Mouse (Mus musculus) heart, postnatal 0 days (tissue): ENCODE results near the gene Sptbn4.

Source experiments
- CTCF ChIP-seq: IDR thresholded peaks from 2 replicates; pipeline ENCODE4 v1.5.1; 2016; ENCODE audit warnings: antibody characterized with exemption, control low read depth, low read depth
- EP300 ChIP-seq: IDR thresholded peaks from 2 replicates; pipeline ENCODE4 v1.6.1; 2016; ENCODE audit warnings: antibody characterized with exemption, low read depth

DNA sequence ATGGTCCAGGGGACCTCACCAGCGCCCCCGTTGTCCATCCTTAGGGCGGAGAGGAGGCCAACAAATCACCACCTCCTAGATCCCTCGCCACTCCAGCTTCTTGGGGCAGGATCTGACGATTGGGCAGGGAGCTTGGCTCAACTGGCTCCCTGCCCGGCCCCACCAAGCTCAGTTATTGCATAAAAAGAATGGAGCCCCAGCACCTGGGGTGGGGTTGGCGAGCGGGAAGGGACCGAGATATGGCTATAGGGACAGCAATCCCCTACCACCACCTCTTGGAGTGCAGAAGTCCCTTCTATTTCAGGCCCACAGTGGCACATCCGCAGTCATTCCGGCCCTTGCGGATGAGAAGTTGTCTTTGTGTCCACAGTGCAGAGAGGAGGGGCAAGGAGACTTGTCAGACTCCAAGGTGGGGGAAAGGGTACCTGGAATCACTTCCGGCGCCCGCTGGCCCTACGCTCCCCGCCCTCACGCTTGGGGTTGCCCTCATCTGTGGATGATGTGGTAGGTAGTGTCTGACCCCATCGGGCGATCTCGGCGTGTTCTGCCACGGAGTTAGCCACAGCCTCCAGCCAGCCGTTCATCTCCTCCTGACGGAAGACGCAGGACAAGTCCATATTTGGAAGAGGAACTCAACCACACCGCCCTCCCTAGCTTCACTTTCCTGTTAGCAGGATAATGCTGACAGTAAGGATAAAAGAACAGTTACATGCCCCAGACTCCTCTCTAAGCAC lies 90.5 kb downstream of the Sptbn4 start, which contains the start of gene Gm20479:
- TF ChIP-seq CTCF (no peak), EP300 (no peak)
